Mouse (Mus musculus) kidney, adult 2 months (tissue): ENCODE results near the gene Zmat3. TPM values are rescaled to one million over a fixed set of nuclear protein-coding genes. Genes with fewer than 3 reads are reported as not detected.

Experiments
- DNase-seq: peaks from one replicate; pipeline ENCODE4 v3.0.0; 2021
- H3K27ac ChIP-seq: fragments of 200-500 bp; 2 replicates; pipeline ENCODE4 v1.5.1; 2012; ENCODE audit warnings: low read depth, low read length, control low read depth, inconsistent platforms; ENCODE audit not compliant: insufficient read depth
- H3K27me3 ChIP-seq: fragments of 200-500 bp; replicated peaks from 2 replicates; pipeline ENCODE4 v1.6.1; 2012; ENCODE audit warnings: mild to moderate bottlenecking, moderate library complexity, low read length, inconsistent platforms; ENCODE audit not compliant: control insufficient read depth, insufficient read depth
- H3K36me3 ChIP-seq: fragments of 200-500 bp; 2 replicates; pipeline ENCODE4 v1.6.1; 2012; ENCODE audit warnings: mild to moderate bottlenecking, moderate library complexity, low read length, inconsistent platforms; ENCODE audit not compliant: control insufficient read depth, insufficient read depth
- H3K4me1 ChIP-seq: fragments of 200-500 bp; 2 replicates; pipeline ENCODE4 v1.6.1; 2011; ENCODE audit warnings: low read length; ENCODE audit not compliant: control insufficient read depth, insufficient read depth
- H3K4me3 ChIP-seq: fragments of 200-500 bp; 2 replicates; pipeline ENCODE4 v1.5.1; 2011; ENCODE audit warnings: mild to moderate bottlenecking, low read depth, low read length, control low read depth; ENCODE audit not compliant: insufficient read depth
- CTCF ChIP-seq: fragments of 200-500 bp; conservative IDR thresholded peaks from 2 replicates; pipeline ENCODE4 v1.5.1; 2011; ENCODE audit warnings: low read depth, mild to moderate bottlenecking, control low read depth, low read length, moderate library complexity, mixed read lengths; ENCODE audit not compliant: insufficient read depth, insufficient read length
- POLR2A ChIP-seq: fragments of 200-500 bp; IDR thresholded peaks from one replicate; pipeline ENCODE4 v1.6.1; 2011; ENCODE audit warnings: low read depth, low read length, control low read depth
- WGBS: fragments of 180-500 bp; shearing (Covaris S2); methylation state at CpG from one replicate; pipeline ENCODE4 v1.1.7; 2018; 5-methylcytosine and 5-hydroxymethylcytosine counted together
- polyA plus RNA-seq: library from polyadenylated mRNA; depleted of rRNA; stranded (reverse); fragments of >200 nt; gene quantifications from 2 replicates; pipeline ENCODE4 v1.2.3, GENCODE M21; 2012; rRNA removed

The Zmat3 gene
- 9.5 and 9.9 TPM in 2 replicates for polyA plus RNA-seq

GRCm38 (mm10) chr3:32365546-32366245, at the start of gene Zmat3:
Gene Zmat3, minus strand, starts transcription at chr3:32366014.
- H3K36me3 ChIP-seq = no peaks in the 10 kb centered on the region
- 1% methylated on average over 39 of the region's 48 CpGs for WGBS
- TF ChIP-seq POLR2A (no peak), CTCF (no peak)
- H3K27ac ChIP-seq = peak within 1 kb of the TSS; percentile 65
- DNase-seq = peak; percentile 90
- H3K4me1 ChIP-seq = peaks cover 7% of the 10 kb centered on the region; the same call in 1 of the 2 replicates
- no peaks in the 10 kb centered on the region for H3K27me3 ChIP-seq
- H3K4me3 ChIP-seq = peak within 1 kb of the TSS; percentile 95

GRCm38 (mm10) chr3:32414381-32414780, 48.6 kb upstream of the Zmat3 start:
- peak; percentile 46 for DNase-seq
- no peaks in the 10 kb centered on the region for H3K27me3 ChIP-seq
- H3K36me3 ChIP-seq = no peaks in the 10 kb centered on the region
- H3K27ac ChIP-seq = no peak overlapping the region
- no peak overlapping the region for H3K4me3 ChIP-seq
- peaks cover 25% of the 10 kb centered on the region for H3K4me1 ChIP-seq
- 15% methylated on average over 4 of the region's 4 CpGs for WGBS
- no peak for TF ChIP-seq CTCF
- TF ChIP-seq POLR2A = no peak

GRCm38 (mm10) chr3:32412502-32413044, 46.8 kb upstream of the Zmat3 start:
- Histone ChIP-seq H3K27me3 (no peaks in the 10 kb centered on the region), H3K36me3 (no peaks in the 10 kb centered on the region)
- WGBS = 75% methylated on average over 7 of the region's 7 CpGs

GRCm38 (mm10) chr3:32408811-32409273, 43.0 kb upstream of the Zmat3 start:
- Histone ChIP-seq H3K4me3 (no peak overlapping the region), H3K4me1 (peaks cover 20% of the 10 kb centered on the region), H3K27me3 (no peaks in the 10 kb centered on the region), H3K27ac (no peak overlapping the region), H3K36me3 (no peaks in the 10 kb centered on the region)
- TF ChIP-seq CTCF = no peak
- 86% methylated on average over 3 of the region's 3 CpGs for WGBS
- DNase-seq = no peak

More at GRCm38 (mm10) chr3:32412502-32413044, 46.8 kb upstream of the Zmat3 start:
- no peak for DNase-seq
- H3K4me3 ChIP-seq = no peak overlapping the region
- H3K4me1 ChIP-seq = peaks cover 24% of the 10 kb centered on the region
- TF ChIP-seq CTCF (no peak), POLR2A (no peak)
- H3K27ac ChIP-seq = no peak overlapping the region

GRCm38 (mm10) chr3:32406804-32407203, 41.0 kb upstream of the Zmat3 start:
- H3K4me1 ChIP-seq = peaks cover 23% of the 10 kb centered on the region
- WGBS = 75% methylated on average over 6 of the region's 6 CpGs

GRCm38 (mm10) chr3:32405699-32406098, 39.9 kb upstream of the Zmat3 start:
- no peaks in the 10 kb centered on the region for H3K36me3 ChIP-seq
- TF ChIP-seq POLR2A = no peak
- no peak for TF ChIP-seq CTCF
- no peak overlapping the region for H3K4me3 ChIP-seq
- no peaks in the 10 kb centered on the region for H3K27me3 ChIP-seq
- no peak for DNase-seq
- no peak overlapping the region for H3K27ac ChIP-seq
- 80% methylated on average over 1 of the region's 1 CpGs for WGBS
- H3K4me1 ChIP-seq = peaks cover 30% of the 10 kb centered on the region

More at GRCm38 (mm10) chr3:32406804-32407203, 41.0 kb upstream of the Zmat3 start:
- DNase-seq = no peak
- Histone ChIP-seq H3K36me3 (no peaks in the 10 kb centered on the region), H3K27me3 (no peaks in the 10 kb centered on the region), H3K4me3 (no peak overlapping the region), H3K27ac (no peak overlapping the region)
- no peak for TF ChIP-seq CTCF
- no peak for TF ChIP-seq POLR2A

- peak; percentile 58 for DNase-seq
- WGBS = 52% methylated on average over 7 of the region's 7 CpGs
- TF ChIP-seq CTCF = no peak
- H3K36me3 ChIP-seq = no peaks in the 10 kb centered on the region
- H3K4me1 ChIP-seq = peaks cover 39% of the 10 kb centered on the region
- peak overlapping the region; percentile 26 for H3K27ac ChIP-seq
- no peaks in the 10 kb centered on the region for H3K27me3 ChIP-seq
- no peak overlapping the region for H3K4me3 ChIP-seq
These were observed 37.4 kb upstream of the Zmat3 start for GRCm38 (mm10) chr3:32402990-32403885.
